Mouse (Mus musculus) lung, adult 2 months (tissue): ENCODE data around the gene Atp5e.

Experiments used
- CTCF ChIP-seq: fragments of 200-500 bp; IDR thresholded peaks from 2 replicates; pipeline ENCODE4 v1.5.1; 2011; ENCODE audit warnings: mild to moderate bottlenecking, low read length, control low read depth; ENCODE audit not compliant: insufficient read depth
- POLR2A ChIP-seq: fragments of 200-500 bp; IDR thresholded peaks from 2 replicates; pipeline ENCODE4 v1.6.1; 2011; ENCODE audit warnings: low read depth, mild to moderate bottlenecking, control low read depth, low read length, borderline replicate concordance; ENCODE audit errors: extremely low read depth

- TF ChIP-seq POLR2A (no peak), CTCF (no peak)
Observed at GRCm38 (mm10) chr2:174448405-174448804, 15.5 kb downstream of the Atp5e start.
